Mouse (Mus musculus) ovary, adult 18-20 months (tissue): ENCODE data around the gene Gdpgp1.

Source experiments
- DNase-seq: peaks from one replicate; pipeline ENCODE4 v3.0.0; 2022; ENCODE audit warnings: low spot score, mixed read lengths

Gene Gdpgp1

DNA sequence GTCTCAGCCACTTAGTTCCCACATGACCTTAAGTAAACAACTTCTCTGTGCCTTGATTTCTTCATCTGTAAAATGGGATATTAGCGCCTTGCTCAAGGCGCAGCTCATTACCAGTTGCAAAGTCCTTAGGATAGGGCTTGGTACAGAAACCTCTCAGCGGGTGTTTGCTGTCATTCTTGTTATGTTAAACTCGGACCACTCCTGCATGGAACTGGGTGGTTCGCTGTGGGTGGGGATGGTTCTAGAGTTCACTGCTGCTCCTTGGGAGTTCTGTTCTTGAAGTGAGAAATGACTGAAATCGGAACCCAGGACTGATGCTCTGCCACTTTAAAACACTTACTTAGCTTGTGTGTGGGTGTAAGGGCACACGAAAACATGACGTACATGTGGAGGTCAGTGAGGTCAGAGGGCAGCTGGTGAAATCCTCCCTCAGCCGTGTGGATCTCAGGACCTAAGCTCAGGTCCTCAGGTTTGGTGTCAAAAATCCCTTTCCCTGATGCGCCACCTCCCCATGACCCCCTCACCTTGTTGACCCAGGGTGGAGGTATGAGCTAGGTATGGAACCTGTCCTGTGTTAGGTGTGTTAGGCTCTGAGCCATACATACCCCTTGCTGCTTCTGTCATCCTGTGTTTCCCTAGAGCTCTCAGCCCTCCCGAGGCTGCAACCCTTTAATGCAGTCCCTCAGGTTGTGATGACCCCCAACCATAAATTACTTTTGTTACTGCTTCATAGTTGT, 32.6 kb upstream of the Gdpgp1 start:
- DNase-seq = no peak

DNA sequence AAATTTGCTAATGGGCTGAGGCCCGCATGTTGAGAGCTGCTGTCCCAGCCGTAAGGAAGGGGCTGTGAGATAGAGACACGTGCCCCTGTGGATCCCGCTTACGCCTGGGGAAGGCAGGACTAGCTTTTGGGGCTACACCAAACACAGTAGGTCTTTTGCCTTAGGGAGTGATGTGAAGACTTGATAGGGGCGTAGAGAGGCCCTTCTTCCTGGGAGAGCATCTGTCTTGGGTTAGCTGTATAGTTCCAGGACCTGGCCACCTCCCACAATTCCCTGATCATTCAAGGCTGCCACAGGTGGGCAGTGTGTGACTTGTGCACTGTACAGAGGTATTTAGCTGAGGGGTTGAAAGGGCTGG, 32.1 kb upstream of the Gdpgp1 start:
- DNase-seq = no peak

DNA sequence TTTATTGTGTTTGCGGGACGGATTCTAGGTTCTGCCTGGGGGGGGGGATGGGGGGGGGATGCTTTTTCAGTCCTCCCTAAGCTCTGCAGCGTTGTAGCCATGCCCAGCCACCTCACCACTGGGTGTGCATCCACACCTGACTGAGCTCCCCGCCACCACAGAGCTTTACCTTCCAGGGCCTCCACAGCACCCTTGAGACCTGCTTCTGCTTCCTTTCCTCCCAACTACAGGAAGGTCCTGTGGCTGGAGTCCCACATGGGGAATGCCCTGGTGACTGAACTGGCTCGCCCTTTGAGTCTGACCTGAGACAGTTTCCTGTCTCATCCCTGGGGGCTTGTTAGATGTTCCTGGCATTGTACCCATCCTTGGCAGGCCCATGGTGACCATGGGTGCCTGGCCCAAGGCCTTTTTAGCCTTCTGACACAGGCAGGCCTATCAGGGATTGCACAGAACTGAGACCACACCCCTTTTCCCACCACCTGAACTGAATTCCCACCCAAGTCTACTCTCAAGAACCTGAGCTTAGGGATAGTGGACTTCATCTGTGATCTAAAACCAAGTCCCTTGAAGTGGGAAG, 31.6 kb upstream of the Gdpgp1 start:
- no peak for DNase-seq

DNA sequence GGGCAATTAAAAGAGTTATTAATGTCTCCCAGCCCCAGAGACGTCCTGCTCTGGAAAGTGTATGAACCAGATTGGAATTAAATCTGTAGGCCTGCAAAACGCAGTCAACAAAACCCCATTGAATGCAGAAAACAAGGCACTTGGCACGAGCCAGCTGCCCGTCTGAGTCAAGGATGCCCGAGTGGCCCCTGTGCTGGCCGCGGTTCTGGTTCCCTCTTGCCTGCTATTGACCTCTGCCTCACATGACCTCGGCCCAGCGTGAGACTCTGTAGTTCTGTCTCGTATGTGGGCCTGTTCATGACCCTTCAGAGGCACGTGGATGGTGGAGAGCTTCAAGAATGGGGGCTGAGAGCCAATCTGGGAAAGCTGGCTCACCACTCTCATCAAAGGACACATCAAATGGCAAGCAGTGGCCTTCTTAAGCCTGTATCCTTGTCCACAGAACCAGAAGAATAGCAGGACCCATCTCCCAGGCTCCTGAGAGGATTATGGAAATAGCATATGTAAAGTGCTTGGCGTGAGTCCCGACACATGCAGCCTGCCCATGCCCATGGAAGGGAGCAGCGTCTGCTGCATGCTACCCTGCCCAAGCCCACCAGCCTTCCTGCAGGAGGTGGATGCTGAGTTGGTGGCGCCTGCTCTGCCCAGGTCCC, 30.7 kb upstream of the Gdpgp1 start:
- DNase-seq = no peak

DNA sequence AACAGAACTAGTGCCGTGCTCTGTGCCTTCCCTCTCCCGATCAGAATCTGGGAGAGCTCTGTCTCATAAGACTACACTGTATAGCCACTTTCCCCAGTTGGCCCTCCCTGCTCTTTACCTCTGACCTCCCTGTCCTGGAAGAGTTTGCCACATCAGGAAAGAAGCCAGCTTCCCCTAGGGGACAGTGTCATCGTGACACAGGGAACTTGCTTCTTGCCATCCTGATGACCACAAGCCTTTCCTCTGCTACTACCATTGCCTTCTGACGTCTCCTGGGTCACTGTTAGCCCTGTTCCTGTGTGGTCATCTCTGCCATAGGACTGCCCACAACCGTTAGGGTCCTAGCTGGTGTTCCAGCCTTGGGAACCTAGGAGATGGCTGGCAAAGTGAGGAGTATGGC, 29.7 kb upstream of the Gdpgp1 start:
- no peak for DNase-seq

DNA sequence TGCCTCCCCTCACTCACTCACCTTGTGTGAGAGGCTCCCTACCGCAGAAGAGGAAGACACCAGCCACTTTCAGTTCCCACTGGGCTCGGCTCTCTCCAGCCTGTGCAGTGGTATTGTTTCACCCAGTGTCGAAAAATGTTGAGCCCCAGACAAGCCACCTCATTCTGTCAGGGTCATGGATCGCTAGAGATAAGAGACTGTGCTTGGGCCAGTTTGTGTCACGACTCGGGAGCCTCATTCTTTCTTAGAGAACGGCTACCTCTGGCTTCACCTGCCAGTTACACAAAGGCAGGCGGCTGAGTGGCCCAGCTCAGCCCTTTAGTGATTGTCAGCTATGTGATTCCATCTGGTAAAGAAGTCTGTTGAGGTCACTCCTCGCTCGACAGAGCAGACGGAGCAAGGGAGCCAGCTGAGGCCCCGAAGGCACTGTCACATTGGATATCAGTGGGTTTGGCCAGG, 29.0 kb upstream of the Gdpgp1 start:
- DNase-seq = no peak

DNA sequence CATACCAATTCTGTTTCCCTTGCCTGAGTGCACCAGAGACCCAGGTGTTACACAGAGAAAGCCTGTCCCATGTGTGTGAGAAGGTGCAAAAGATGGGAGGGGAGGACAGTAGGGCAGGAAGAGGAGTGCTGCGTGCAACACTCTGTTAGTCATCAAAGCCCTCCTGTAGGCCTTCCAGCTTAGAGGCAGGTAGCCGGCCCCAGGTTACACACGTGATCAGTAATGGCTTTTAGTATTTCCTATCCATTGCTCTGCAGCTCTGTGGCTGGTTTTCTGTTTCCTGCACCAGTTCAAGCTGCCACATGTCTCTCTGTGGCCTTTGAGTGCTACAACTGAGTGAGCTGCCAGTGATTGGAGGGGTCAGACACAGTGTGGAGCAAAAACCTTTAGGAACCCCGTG, 28.3 kb upstream of the Gdpgp1 start:
- DNase-seq = no peak

DNA sequence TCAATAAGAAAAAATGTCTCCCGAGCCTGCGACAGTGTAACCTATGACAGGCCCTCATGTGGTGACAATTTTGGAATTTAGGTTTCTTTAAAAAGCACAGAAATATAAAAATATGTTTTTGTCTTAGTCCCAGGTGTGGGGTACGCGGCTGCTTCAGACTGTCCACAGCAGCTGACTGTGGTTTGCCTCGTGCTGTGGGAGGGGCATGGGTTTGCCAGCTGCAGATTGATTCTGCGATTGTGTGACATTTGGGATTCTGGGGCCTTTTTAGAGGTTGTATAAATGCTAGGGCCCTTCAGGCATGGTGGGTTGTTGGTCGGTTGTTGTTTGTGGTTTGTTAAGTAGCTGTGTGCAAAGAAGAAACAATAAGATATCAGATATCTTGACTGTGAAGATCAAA, 27.7 kb upstream of the Gdpgp1 start:
- no peak for DNase-seq

DNA sequence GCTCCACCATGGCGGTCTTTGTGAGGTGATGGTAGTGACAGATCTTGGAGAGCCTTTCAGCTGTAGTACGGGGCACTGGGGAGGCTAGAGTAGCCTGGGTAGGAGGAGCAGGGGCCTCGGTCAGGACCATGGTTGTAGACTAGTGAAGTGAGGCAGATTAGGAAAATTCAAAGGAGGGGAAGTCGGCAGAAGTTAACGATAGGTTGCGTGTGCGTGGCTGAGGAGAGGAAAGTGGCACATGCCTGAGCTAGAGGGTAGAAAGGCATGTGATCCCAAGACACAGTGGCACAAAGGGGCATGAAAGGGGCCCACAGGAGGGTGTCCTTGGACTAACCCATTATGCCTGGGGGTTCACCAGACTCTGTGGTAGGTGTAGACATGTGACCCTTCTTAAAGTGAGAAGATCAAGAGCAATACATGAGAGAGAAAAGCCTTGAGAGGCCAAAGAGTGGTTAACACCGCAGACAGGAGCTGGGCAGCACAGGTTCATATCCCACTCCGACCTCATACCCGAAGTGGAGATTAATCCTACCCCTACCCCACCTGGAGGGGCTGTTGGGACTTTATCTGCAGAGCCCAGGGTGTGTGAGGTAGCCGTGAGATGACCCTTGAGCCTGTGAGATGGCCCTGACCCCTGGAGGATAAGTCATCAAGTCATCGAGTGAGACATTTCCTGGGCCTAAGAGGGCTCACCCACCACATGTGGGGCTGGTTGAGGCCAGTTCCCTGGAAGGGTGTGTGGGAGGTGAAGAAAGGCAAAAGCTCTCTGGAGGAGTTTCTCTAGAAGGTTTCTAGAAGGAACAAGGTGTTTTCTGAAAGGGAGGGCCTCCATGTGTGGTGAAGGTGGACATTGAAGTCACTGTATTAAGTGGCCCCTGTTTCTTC, 26.7 kb upstream of the Gdpgp1 start:
- no peak for DNase-seq

DNA sequence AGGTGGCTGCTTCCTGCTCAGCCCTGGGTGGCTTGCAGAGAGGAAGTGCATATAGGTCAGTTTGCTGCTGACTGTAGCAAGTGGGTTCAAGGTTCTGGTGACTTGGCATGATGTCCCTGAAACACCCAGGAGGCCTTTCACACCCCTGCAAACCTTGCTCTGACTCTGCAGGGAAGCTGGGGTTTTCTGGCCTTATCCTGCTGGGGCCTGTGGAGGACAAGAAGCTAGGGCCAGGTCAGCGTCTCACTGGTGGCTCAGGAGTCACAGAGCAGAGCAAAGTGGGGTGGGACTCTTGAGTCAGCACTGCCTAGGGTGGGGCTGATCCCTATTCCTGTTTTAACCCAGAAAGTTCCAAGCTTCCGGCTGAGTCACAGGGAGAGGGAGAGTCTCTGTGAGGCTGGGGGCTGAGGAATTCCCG, 25.3 kb upstream of the Gdpgp1 start:
- DNase-seq = no peak

DNA sequence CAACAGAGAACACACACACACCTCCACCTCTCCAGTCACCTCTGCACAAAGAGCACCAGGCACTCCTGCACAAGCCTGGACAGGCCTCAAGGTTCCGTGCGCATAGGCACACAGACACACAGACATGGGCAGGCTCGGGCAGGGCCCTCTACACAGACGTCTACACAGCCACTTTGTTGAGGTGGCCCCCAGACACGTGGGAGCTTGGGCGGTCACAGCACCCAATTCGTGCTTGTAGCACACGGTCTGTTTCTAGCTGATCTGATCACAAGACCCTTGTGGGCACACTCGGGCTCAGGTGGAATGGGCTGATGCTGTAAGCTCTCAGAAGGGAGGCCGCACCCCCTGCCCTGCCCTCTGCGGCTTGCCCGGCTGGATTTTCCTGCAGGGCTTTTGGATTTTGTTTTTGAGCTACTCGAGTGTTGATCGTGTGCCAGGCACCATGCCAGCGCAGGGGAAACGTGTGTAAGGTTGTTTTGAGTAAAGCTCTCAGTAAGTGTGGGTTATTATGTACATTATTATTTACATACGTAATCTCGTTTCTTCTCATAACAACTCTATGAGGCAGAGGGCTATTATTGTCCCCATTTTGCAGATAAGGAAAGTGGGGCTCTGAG, 24.5 kb upstream of the Gdpgp1 start:
- DNase-seq = no peak

DNA sequence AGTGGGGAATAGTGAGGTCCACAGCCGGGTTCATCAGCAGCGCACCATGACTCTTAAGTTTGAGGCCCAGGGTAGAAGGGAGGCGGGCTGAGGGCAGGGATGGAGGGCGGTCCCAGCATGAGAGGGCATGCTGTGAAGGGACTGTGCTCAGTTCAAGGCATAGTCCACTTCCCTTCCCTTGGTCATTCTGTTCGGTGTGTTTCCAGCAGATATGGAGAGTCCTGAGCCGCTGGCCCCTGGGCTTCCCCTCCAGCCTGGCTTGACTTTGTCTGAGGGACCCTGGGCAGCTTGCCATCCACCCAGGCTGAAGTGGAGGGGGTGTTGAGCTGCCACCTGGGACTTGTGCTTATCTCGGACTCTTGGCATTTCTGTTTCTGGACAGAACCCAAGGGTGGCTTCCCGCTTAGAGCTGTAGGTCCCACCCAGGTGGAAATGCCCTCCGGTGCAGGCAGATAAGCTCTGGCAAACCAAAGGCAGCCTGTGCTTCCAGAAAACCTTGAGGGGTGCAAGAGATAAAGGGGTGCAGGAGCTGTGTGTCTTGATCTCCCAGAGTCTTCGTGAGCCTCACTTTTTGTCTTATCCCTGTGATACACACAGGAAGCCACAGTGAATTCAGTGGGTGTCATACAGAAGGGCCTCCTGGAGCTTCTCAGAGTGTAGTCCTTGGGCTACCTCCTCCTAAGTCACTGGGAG, 23.8 kb upstream of the Gdpgp1 start:
- DNase-seq = peak; percentile 73

DNA sequence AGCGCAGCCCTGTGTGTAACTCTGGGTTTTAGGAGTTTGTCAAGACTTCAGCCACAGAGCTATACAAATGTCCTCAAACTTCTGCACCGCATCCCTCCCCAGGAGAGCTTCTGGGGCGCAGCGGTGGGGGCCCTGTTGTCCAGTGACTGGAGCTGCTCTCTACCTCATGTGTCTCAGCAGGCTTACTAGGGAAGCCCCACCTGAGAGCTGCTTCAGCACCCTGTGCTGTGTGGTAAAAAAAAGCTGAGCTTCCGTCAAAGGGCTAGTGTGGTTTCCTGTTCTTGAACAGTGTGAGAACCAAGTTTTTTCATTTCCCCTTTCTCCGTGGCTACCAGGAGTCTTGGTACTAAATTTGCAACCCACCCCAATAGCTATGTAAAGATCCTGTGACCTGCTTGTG, 23.0 kb upstream of the Gdpgp1 start:
- no peak for DNase-seq

DNA sequence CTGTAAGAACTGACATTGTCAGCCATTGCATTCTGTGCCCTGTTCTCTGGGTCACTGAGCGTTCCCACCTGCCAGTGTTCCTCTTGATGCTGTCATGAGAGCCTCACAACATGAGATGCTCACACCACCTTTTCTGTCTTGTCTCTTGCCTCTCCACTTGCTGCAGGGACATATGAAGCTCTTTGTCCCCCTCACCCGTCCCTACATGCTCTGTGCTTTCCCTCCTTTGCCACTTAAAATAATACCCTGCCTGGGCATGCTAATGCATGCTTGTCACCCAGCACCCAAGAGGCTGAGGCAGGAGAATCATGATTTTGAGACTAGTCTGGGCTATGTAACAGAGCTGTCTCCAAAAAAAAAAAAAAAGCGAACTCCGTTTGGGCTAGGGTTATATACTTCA, 21.7 kb upstream of the Gdpgp1 start:
- no peak for DNase-seq

DNA sequence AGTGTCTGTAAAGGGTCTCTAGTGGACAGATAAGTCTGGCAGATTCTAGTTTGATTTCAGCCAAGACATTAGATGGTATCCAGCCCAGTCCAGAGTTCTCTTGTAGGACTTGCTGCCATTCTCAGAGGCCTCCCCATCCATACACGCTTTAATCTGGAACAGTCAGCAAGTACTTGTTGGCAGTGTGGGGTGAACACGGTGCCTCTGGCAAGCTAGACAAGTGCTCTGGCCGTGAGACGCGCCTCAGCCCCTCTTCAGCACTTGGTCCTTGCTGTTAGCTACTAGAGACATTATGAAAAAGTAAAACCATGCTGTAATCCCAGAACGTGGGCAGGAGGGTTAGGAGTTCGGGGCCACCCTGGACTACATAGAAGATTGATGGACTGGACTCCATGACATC, 19.1 kb upstream of the Gdpgp1 start:
- DNase-seq = no peak

DNA sequence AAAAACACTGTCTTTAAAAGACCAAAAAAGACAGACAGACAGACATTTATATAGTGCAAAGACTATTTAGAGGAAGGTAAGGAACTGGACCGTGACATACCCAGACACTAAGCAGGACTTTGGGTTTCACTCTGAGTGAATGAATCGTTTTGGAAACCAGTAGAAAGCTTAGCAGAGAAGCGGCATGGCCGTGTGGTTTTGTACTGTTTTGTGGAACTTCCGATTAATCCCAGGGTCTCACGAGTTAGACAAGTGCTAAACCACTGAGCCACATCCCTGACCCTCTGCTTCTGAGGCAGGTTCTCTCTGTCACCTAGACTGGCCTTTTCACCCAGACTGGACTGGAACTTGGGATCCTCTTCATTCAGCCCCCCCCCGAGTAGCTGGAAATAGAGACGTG, 18.2 kb upstream of the Gdpgp1 start:
- no peak for DNase-seq

DNA sequence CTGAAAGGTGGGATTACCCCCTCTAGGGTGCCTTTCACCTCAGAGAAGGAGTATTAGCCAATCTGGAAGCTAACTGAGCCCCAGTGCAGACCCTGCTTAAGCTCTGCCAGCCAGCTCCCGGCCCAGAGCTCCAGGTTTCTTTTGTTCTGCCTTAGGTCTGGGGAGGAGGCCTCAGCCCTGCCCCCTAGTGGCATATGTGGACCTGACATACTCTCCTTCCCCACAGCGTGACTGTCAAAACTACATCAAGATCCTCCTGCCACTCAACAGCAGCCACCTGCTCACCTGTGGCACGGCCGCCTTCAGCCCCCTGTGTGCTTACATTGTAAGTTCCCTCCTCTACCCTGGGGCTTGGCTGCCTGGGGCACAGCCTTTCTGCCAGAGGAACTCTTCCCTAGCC, 17.3 kb upstream of the Gdpgp1 start:
- DNase-seq = no peak

DNA sequence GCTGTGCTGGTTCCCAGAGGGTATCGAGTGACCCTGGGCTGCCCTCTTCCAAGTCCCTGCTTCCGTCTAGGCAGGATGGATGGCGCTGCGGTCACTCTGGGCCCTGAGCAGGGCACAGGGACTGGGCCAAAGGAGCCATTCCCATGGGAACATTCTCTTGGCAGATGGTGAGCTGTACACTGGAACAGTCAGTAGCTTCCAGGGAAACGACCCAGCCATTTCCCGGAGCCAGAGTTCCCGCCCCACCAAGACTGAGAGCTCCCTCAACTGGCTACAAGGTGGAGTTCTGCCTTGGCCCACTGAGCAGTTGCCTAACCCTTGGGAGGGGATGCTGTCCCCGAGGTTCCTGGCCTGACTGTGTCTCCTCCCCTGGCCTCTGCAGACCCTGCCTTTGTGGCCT, 16.1 kb upstream of the Gdpgp1 start:
- DNase-seq = no peak

DNA sequence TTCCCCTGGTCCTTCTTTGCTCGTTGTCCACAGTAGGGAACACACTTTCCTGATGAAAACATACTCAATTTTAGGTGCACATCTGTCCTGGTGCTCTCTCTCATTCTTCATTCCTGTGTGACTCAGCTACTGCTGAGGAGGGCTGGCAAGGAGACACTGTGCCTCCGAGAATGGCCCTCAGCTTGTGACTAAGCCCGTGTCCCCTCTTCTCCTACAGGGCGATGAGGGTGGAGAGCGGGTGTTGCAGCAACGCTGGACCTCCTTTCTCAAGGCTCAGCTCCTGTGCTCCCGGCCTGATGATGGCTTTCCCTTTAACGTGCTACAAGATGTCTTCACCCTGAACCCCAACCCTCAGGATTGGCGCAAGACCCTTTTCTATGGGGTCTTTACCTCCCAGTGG, 14.0 kb upstream of the Gdpgp1 start:
- no peak for DNase-seq

DNA sequence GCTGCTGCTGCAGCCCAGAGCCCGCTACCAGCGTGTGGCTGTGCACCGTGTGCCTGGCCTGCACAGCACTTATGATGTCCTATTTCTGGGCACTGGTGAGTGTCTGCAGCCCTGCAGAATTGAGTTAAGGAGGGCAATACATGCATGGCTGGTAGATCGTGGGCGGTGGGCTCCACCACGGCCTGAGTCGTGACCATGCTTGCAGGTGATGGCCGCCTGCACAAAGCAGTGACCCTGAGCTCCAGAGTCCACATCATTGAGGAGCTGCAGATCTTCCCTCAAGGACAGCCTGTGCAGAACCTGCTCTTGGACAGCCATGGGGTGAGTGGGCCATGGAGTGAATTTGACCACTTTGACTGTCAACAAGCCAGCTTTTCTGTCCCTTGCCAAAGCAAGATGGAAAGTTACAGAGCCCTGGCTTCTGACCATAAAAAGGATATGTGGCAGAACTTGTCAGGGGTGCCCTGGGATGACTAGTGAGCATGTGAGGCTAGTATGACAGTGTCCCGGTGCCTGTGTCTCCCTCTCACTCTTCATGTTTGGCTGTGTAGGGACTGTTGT, 12.3 kb upstream of the Gdpgp1 start:
- no peak for DNase-seq

DNA sequence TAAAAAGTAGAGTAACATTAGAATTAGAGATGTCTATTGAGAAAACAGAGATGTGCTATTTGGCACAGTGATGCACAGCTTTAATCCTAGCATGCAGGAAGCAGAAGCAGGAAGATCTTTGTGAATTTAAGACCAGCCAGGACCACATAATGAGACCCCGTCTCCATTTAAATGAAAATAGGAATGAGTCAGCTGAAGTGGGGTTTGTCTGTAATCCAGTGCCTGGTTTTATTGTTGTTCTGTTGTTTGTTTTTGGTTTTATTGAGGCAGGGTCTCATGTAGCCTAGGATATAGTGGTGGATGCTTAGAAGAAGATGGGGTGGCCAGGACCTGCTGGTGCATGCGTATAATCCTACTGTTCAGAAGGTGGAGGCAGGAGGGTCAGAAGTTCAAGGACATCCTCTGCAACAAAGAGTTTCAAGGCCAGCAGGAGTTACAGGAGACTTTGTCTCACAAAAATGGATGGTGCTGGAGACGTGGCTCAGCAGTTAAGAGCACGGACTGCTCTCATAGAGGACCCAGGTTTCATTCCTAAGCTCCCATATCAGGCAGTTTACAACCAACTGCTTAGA, 11.4 kb upstream of the Gdpgp1 start:
- DNase-seq = no peak
